Mouse (Mus musculus) embryonic facial prominence, embryonic 14.5 days (tissue): Measurements from ENCODE around the gene Rnf187. TPM values are rescaled to one million over a fixed set of nuclear protein-coding genes. Genes with fewer than 3 reads are reported as not detected.
A peak's percentile ranks its signal among the peaks of the same experiment; 100 is the strongest.

ENCODE experiments used
- ATAC-seq: fragments of 200-750 bp; cut with Nextera tagmentation; 2 replicates; pipeline ENCODE4 v1.8.0; 2017; ENCODE audit warnings: low read depth, moderate number of reproducible peaks, moderate TSS enrichment
- DNase-seq: peaks from one replicate; pipeline ENCODE4 v3.0.0-alpha.2; 2015; ENCODE audit warnings: low spot score
- H3K27ac ChIP-seq: fragments of 300-500 bp; sonication (generic); replicated peaks from 2 replicates; pipeline ENCODE4 v1.5.1; 2014; ENCODE audit warnings: low read depth, mild to moderate bottlenecking, low read length, moderate library complexity
- H3K27me3 ChIP-seq: fragments of 300-500 bp; sonication (generic); replicated peaks from 2 replicates; pipeline ENCODE4 v1.6.1; 2014; ENCODE audit warnings: low read length; ENCODE audit not compliant: control insufficient read depth, insufficient read depth
- H3K36me3 ChIP-seq: fragments of 300-500 bp; sonication (generic); 2 replicates; pipeline ENCODE4 v1.6.1; 2014; ENCODE audit warnings: low read length, mixed read lengths; ENCODE audit not compliant: control insufficient read depth, insufficient read depth
- H3K4me1 ChIP-seq: fragments of 300-500 bp; sonication (generic); 2 replicates; pipeline ENCODE4 v1.6.1; 2014; ENCODE audit warnings: antibody characterized with exemption, low read length; ENCODE audit not compliant: control insufficient read depth, insufficient read depth
- H3K4me2 ChIP-seq: fragments of 300-500 bp; sonication (generic); 2 replicates; pipeline ENCODE4 v1.6.1; 2014; ENCODE audit warnings: low read depth, mild to moderate bottlenecking, low read length, moderate library complexity, mixed read lengths
- H3K4me3 ChIP-seq: fragments of 300-500 bp; sonication (generic); 2 replicates; pipeline ENCODE4 v1.5.1; 2014; ENCODE audit warnings: low read depth, mild to moderate bottlenecking, low read length
- H3K9ac ChIP-seq: fragments of 300-500 bp; sonication (generic); 2 replicates; pipeline ENCODE4 v1.6.1; 2014; ENCODE audit warnings: low read depth, mild to moderate bottlenecking, low read length, moderate library complexity, mixed read lengths
- H3K9me3 ChIP-seq: fragments of 300-500 bp; sonication (generic); 2 replicates; pipeline ENCODE4 v1.6.1; 2016; ENCODE audit warnings: low read length; ENCODE audit not compliant: control insufficient read depth
- WGBS: fragments of 180-500 bp; shearing (Covaris S2); extraction: QIAGEN DNeasy Blood & Tissue Kit; methylation state at CpG from one replicate; pipeline ENCODE4 v1.1.7; 2014; 5-methylcytosine and 5-hydroxymethylcytosine counted together
- polyA plus RNA-seq: library from polyadenylated mRNA; unstranded; fragments of >200 nt; fragmentation: Nextera tagmentation; extraction: Ambion mirVana; gene quantifications from 2 replicates; pipeline ENCODE4 v1.2.1, GENCODE M21; 2014

Gene Rnf187
- polyA plus RNA-seq, 1 experiment from 2014 or later, result 256 TPM

- Histone ChIP-seq H3K4me2 (peak overlapping the region; percentile 98), H3K27ac (no peak overlapping the region), H3K9me3 (no peaks in the 10 kb centered on the region), H3K4me1 (peaks cover 20% of the 10 kb centered on the region), H3K36me3 (peaks cover 26% of the 10 kb centered on the region), H3K4me3 (peak overlapping the region; percentile 100), H3K27me3 (no peaks in the 10 kb centered on the region), H3K9ac (peak overlapping the region; percentile 55)
- DNase-seq (no peak), ATAC-seq (no peak)
- WGBS, result 63% methylated on average over 7 of the region's 7 CpGs
Measured at GRCm38 (mm10) chr11:58979661-58980060, 40.9 kb upstream of the Rnf187 start.

GRCm38 (mm10) chr11:58979183-58979582 is 40.5 kb upstream of the Rnf187 start:
- Histone ChIP-seq H3K4me3 (peak overlapping the region; percentile 100), H3K27ac (no peak overlapping the region), H3K27me3 (no peaks in the 10 kb centered on the region), H3K9me3 (no peaks in the 10 kb centered on the region), H3K9ac (peak overlapping the region; percentile 93), H3K4me1 (peaks cover 20% of the 10 kb centered on the region), H3K36me3 (peaks cover 25% of the 10 kb centered on the region), H3K4me2 (peak overlapping the region; percentile 98)
- ATAC-seq (no peak), DNase-seq (no peak)
- WGBS, result 71% methylated on average over 3 of the region's 3 CpGs

- no peaks in the 10 kb centered on the region for H3K9me3 ChIP-seq
- DNase-seq, result no peak
- WGBS, result 7% methylated on average over 5 of the region's 5 CpGs
- H3K9ac ChIP-seq, result peak overlapping the region; percentile 93
- H3K27me3 ChIP-seq, result no peaks in the 10 kb centered on the region
- peaks cover 20% of the 10 kb centered on the region for H3K4me1 ChIP-seq
- H3K36me3 ChIP-seq, result peaks cover 20% of the 10 kb centered on the region
- no peak for ATAC-seq
- H3K27ac ChIP-seq, result no peak overlapping the region
- peak overlapping the region; percentile 100 for H3K4me3 ChIP-seq
- peak overlapping the region; percentile 98 for H3K4me2 ChIP-seq
Measured at GRCm38 (mm10) chr11:58978706-58979030, 40.0 kb upstream of the Rnf187 start.

GRCm38 (mm10) chr11:58978027-58978705 is 39.5 kb upstream of the Rnf187 start, which contains the start of gene Trim11:
TSS of gene Trim11 (plus strand) at chr11:58978093.
- Histone ChIP-seq H3K36me3 (peaks cover 18% of the 10 kb centered on the region), H3K9me3 (no peaks in the 10 kb centered on the region), H3K9ac (peak within 1 kb of the TSS; percentile 93), H3K4me1 (peaks cover 20% of the 10 kb centered on the region), H3K27ac (peak within 1 kb of the TSS; percentile 75), H3K4me3 (peak within 1 kb of the TSS; percentile 100), H3K4me2 (peak within 1 kb of the TSS; percentile 98), H3K27me3 (no peaks in the 10 kb centered on the region)
- ATAC-seq (peak; percentile 69), DNase-seq (peak; percentile 90)
- WGBS, result 0% methylated on average over 60 of the region's 64 CpGs

GRCm38 (mm10) chr11:58977607-58978026 is 38.9 kb upstream of the Rnf187 start:
- DNase-seq, result no peak
- Histone ChIP-seq H3K4me3 (peak overlapping the region; percentile 100), H3K36me3 (peaks cover 14% of the 10 kb centered on the region), H3K4me1 (peaks cover 20% of the 10 kb centered on the region), H3K4me2 (peak overlapping the region; percentile 98), H3K27me3 (no peaks in the 10 kb centered on the region), H3K9ac (peak overlapping the region; percentile 93), H3K27ac (peak overlapping the region; percentile 75), H3K9me3 (no peaks in the 10 kb centered on the region)
- ATAC-seq, result no peak
- 0% methylated on average over 21 of the region's 21 CpGs for WGBS

- no peaks in the 10 kb centered on the region for H3K27me3 ChIP-seq
- DNase-seq (no peak), ATAC-seq (no peak)
- H3K4me2 ChIP-seq, result peak overlapping the region; percentile 98
- H3K9me3 ChIP-seq, result no peaks in the 10 kb centered on the region
- H3K4me1 ChIP-seq, result peaks cover 20% of the 10 kb centered on the region
- under 1% methylated on average over 17 of the region's 29 CpGs for WGBS
- peaks cover 13% of the 10 kb centered on the region; the same call in 1 of the 2 replicates for H3K36me3 ChIP-seq
- peak overlapping the region; percentile 75 for H3K27ac ChIP-seq
- peak overlapping the region; percentile 100 for H3K4me3 ChIP-seq
- H3K9ac ChIP-seq, result peak overlapping the region; percentile 93
Measured at GRCm38 (mm10) chr11:58977150-58977549, 38.4 kb upstream of the Rnf187 start.

- no peak for ATAC-seq
Measured at GRCm38 (mm10) chr11:58974414-58974813, 35.7 kb upstream of the Rnf187 start.

GRCm38 (mm10) chr11:58971796-58972195 is 33.1 kb upstream of the Rnf187 start:
- H3K27me3 ChIP-seq, result no peaks in the 10 kb centered on the region
- no peaks in the 10 kb centered on the region for H3K9me3 ChIP-seq
- H3K36me3 ChIP-seq, result peaks cover 35% of the 10 kb centered on the region; the same call in 1 of the 2 replicates
- no peak overlapping the region for H3K4me2 ChIP-seq
- DNase-seq (no peak), ATAC-seq (no peak)
- 94% methylated on average over 3 of the region's 3 CpGs for WGBS
- no peak overlapping the region for H3K27ac ChIP-seq
- no peak overlapping the region for H3K4me3 ChIP-seq
- no peaks in the 10 kb centered on the region; the same call in 1 of the 2 replicates for H3K4me1 ChIP-seq
- H3K9ac ChIP-seq, result no peak overlapping the region

More at GRCm38 (mm10) chr11:58974414-58974813, 35.7 kb upstream of the Rnf187 start:
- Histone ChIP-seq H3K27ac (no peak overlapping the region), H3K27me3 (no peaks in the 10 kb centered on the region), H3K4me1 (peaks cover 9% of the 10 kb centered on the region; the same call in 1 of the 2 replicates), H3K9me3 (no peaks in the 10 kb centered on the region), H3K9ac (no peak overlapping the region), H3K4me3 (no peak overlapping the region), H3K36me3 (peaks cover 26% of the 10 kb centered on the region; the same call in 1 of the 2 replicates), H3K4me2 (no peak overlapping the region)
- WGBS, result 85% methylated on average over 3 of the region's 3 CpGs
- no peak for DNase-seq
